Mouse (Mus musculus) small intestine, adult 2 months (tissue): ENCODE measurements at regions not wholly inside any gene's neighbourhood (a gene's known extent, or its start where the extent isn't known, plus 50 kb on each side); places are given as distances from the start of the nearest gene placed in this dataset.

Experiments used
- H3K27ac ChIP-seq: fragments of 200-500 bp; 2 replicates; pipeline ENCODE4 v1.5.1; 2012; ENCODE audit warnings: low read depth, low read length, control low read depth, inconsistent platforms; ENCODE audit not compliant: insufficient read depth
- H3K27me3 ChIP-seq: fragments of 200-500 bp; 2 replicates; pipeline ENCODE4 v1.6.1; 2012; ENCODE audit warnings: mild to moderate bottlenecking, moderate library complexity, low read length, inconsistent platforms; ENCODE audit not compliant: control insufficient read depth, insufficient read depth
- H3K36me3 ChIP-seq: fragments of 200-500 bp; 2 replicates; pipeline ENCODE4 v1.6.1; 2012; ENCODE audit warnings: mild to moderate bottlenecking, low read length, control low read depth, inconsistent platforms; ENCODE audit not compliant: control insufficient read depth, insufficient read depth
- H3K4me1 ChIP-seq: fragments of 200-500 bp; 2 replicates; pipeline ENCODE4 v1.6.1; 2012; ENCODE audit warnings: low read length, inconsistent platforms, mixed read lengths; ENCODE audit not compliant: control insufficient read depth, insufficient read depth, insufficient read length
- H3K4me3 ChIP-seq: fragments of 200-500 bp; 2 replicates; pipeline ENCODE4 v1.5.1; 2012; ENCODE audit warnings: low read depth, mild to moderate bottlenecking, control low read depth, inconsistent platforms, low read length, moderate library complexity
- CTCF ChIP-seq: fragments of 200-500 bp; IDR thresholded peaks from 2 replicates; pipeline ENCODE4 v1.5.1; 2012; ENCODE audit warnings: low read depth, mild to moderate bottlenecking, control low read depth, inconsistent platforms, low read length, moderate library complexity, mixed read lengths; ENCODE audit not compliant: insufficient replicate concordance, insufficient read length; ENCODE audit errors: extremely low read depth
- POLR2A ChIP-seq: fragments of 200-500 bp; IDR thresholded peaks from 2 replicates; pipeline ENCODE4 v1.6.1; 2012; ENCODE audit warnings: low read depth, mild to moderate bottlenecking, control low read depth, inconsistent platforms, low read length, moderate library complexity
- WGBS: fragments of 180-500 bp; shearing (Covaris S2); methylation state at CpG from one replicate; pipeline ENCODE4 v1.1.7; 2018; 5-methylcytosine and 5-hydroxymethylcytosine counted together

- 66% methylated on average over 7 of the region's 7 CpGs for whole genome bisulfite sequencing
- H3K4me1 ChIP-seq: no peaks in the 10 kb centered on the region
- H3K27me3 ChIP-seq: no peaks in the 10 kb centered on the region
- no peaks in the 10 kb centered on the region for H3K36me3 ChIP-seq
- H3K27ac ChIP-seq: no peak overlapping the region
- TF ChIP-seq CTCF: no peak
- TF ChIP-seq POLR2A: no peak
- no peak overlapping the region for H3K4me3 ChIP-seq
These were observed 128.9 kb downstream of the Dmrta2 start for GRCm38 (mm10) chr4:110106620-110107243.

- Histone ChIP-seq H3K4me1 (no peaks in the 10 kb centered on the region), H3K4me3 (no peak overlapping the region), H3K27me3 (no peaks in the 10 kb centered on the region), H3K36me3 (no peaks in the 10 kb centered on the region), H3K27ac (no peak overlapping the region)
- no peak for TF ChIP-seq CTCF
- TF ChIP-seq POLR2A: no peak
- WGBS: 28% methylated on average over 9 of the region's 9 CpGs
These were observed 141.6 kb downstream of the Dmrta2 start for GRCm38 (mm10) chr4:110119438-110119837.

GRCm38 (mm10) chr4:110119874-110120273 is 142.0 kb downstream of the Dmrta2 start:
- no peaks in the 10 kb centered on the region for H3K27me3 ChIP-seq
- no peaks in the 10 kb centered on the region for H3K4me1 ChIP-seq
- no peak overlapping the region for H3K4me3 ChIP-seq
- WGBS: 47% methylated on average over 3 of the region's 3 CpGs
- no peak overlapping the region for H3K27ac ChIP-seq
- no peak for TF ChIP-seq CTCF
- no peak for TF ChIP-seq POLR2A
- no peaks in the 10 kb centered on the region for H3K36me3 ChIP-seq

GRCm38 (mm10) chr4:110120761-110121160 is 142.9 kb downstream of the Dmrta2 start:
- TF ChIP-seq POLR2A: no peak
- TF ChIP-seq CTCF: no peak
- no peaks in the 10 kb centered on the region for H3K27me3 ChIP-seq
- WGBS: 44% methylated on average over 9 of the region's 9 CpGs
- no peaks in the 10 kb centered on the region for H3K36me3 ChIP-seq
- no peaks in the 10 kb centered on the region for H3K4me1 ChIP-seq
- H3K4me3 ChIP-seq: no peak overlapping the region
- no peak overlapping the region for H3K27ac ChIP-seq

GRCm38 (mm10) chr4:110121447-110121846 is 143.6 kb downstream of the Dmrta2 start:
- no peaks in the 10 kb centered on the region for H3K4me1 ChIP-seq
- H3K27me3 ChIP-seq: no peaks in the 10 kb centered on the region
- WGBS: 54% methylated on average over 5 of the region's 5 CpGs
- TF ChIP-seq CTCF: no peak
- TF ChIP-seq POLR2A: no peak
- no peak overlapping the region for H3K4me3 ChIP-seq
- H3K27ac ChIP-seq: no peak overlapping the region
- no peaks in the 10 kb centered on the region for H3K36me3 ChIP-seq

GRCm38 (mm10) chr4:110125067-110125784 is 147.4 kb downstream of the Dmrta2 start:
- H3K4me3 ChIP-seq: no peak overlapping the region
- TF ChIP-seq CTCF (no peak), POLR2A (no peak)
- H3K27me3 ChIP-seq: no peaks in the 10 kb centered on the region
- no peaks in the 10 kb centered on the region for H3K36me3 ChIP-seq
- H3K4me1 ChIP-seq: no peaks in the 10 kb centered on the region
- H3K27ac ChIP-seq: no peak overlapping the region
- 55% methylated on average over 6 of the region's 6 CpGs for WGBS

- Histone ChIP-seq H3K36me3 (no peaks in the 10 kb centered on the region), H3K27ac (no peak overlapping the region), H3K4me3 (no peak overlapping the region), H3K4me1 (no peaks in the 10 kb centered on the region), H3K27me3 (no peaks in the 10 kb centered on the region)
- TF ChIP-seq POLR2A (no peak), CTCF (no peak)
- 70% methylated on average over 3 of the region's 3 CpGs for WGBS
These were observed 150.2 kb downstream of the Dmrta2 start for GRCm38 (mm10) chr4:110127941-110128520.
